In genomic region chr9:58253033-58253804, GRCm38 (mm10) we compare ENCODE assay signal across 1 mouse cellular context.
TF ChIP-seq lines count a peak whose summit lies in the region.

TSS of gene Stoml1 (plus strand) at chr9:58253164.

TF ChIP-seq in CH12.LX, 34 proteins besides CTCF, POLR2A, EP300 and RAD21 (continued from another document):
- peak; percentile 26; the same call in 1 of the 2 replicates for TF ChIP-seq ZNF384 (IDR thresholded peaks at IDR 0.05; ENCODE audit: low read depth, low read length)
- peak; percentile 14; the same call in 1 of the 2 replicates for TF ChIP-seq SMC3 (IDR thresholded peaks at IDR 0.05; ENCODE audit: low read depth, low read length)
- TF ChIP-seq KAT2A (IDR thresholded peaks at IDR 0.05; ENCODE audit: insufficient replicate concordance, low read length), result peak; percentile 82; the same call in 1 of the 2 replicates
- peak; percentile 92 for TF ChIP-seq TCF12 (IDR thresholded peaks at IDR 0.05; ENCODE audit: low read depth, low read length)
- TF ChIP-seq ZKSCAN1 (IDR thresholded peaks at IDR 0.05; ENCODE audit: borderline replicate concordance, low read depth, low read length), result no peak
- TF ChIP-seq TBP (conservative IDR thresholded peaks at IDR 0.05; ENCODE audit: low read depth, low read length), result peak; percentile 85
- peak; percentile 84 for TF ChIP-seq MAX (IDR thresholded peaks at IDR 0.05; ENCODE audit: low read length)
- TF ChIP-seq JUND (conservative IDR thresholded peaks at IDR 0.05; ENCODE audit: low read depth, low read length), result no peak
- TF ChIP-seq SIN3A (IDR thresholded peaks at IDR 0.05; ENCODE audit: low read length), result peak; percentile 95
- TF ChIP-seq PAX5 (IDR thresholded peaks at IDR 0.05; ENCODE audit: low read length), result no peak
- peak; percentile 88 for TF ChIP-seq HCFC1 (IDR thresholded peaks at IDR 0.05; ENCODE audit: low read depth, low read length)
- TF ChIP-seq ZC3H11A (IDR thresholded peaks at IDR 0.05; ENCODE audit: low read depth, low read length), result no peak
- TF ChIP-seq MAZ (IDR thresholded peaks at IDR 0.05; ENCODE audit: low read depth, low read length), result peak; percentile 88
- TF ChIP-seq ELF1 (IDR thresholded peaks at IDR 0.05; ENCODE audit: low read depth, low read length), result peak; percentile 98
- no peak for TF ChIP-seq POLR2AphosphoS2 (IDR thresholded peaks at IDR 0.05; ENCODE audit: low read depth, low read length)
- TF ChIP-seq MYC (IDR thresholded peaks at IDR 0.05; ENCODE audit: low read depth, low read length), result 0 out of 2 replicates have a peak, but pooled peaks have one; percentile 49
- peak; percentile 94 for TF ChIP-seq MXI1 (IDR thresholded peaks at IDR 0.05; ENCODE audit: low read depth, low read length)
- no peak for TF ChIP-seq USF2 (conservative IDR thresholded peaks at IDR 0.05; ENCODE audit: low read depth, low read length)
- peak; percentile 87 for TF ChIP-seq MEF2A (IDR thresholded peaks at IDR 0.05; ENCODE audit: borderline replicate concordance, low read depth, low read length)
- peak; percentile 88 for TF ChIP-seq NELFE (IDR thresholded peaks at IDR 0.05; ENCODE audit: low read depth, low read length)
- TF ChIP-seq USF1 (IDR thresholded peaks at IDR 0.05; ENCODE audit: low read depth, low read length), result no peak
- peak; percentile 56 for TF ChIP-seq UBTF (IDR thresholded peaks at IDR 0.05; ENCODE audit: low read depth, low read length)
